Mouse (Mus musculus) erythroblast, embryonic 14.5 days (primary cell): Measurements from ENCODE around the gene Lnx1.

ENCODE experiments used
- GATA1 ChIP-seq: IDR thresholded peaks from 2 replicates; pipeline ENCODE4 v1.6.1; 2012; ENCODE audit warnings: low read length, inconsistent platforms, mixed read lengths
- TAL1 ChIP-seq: IDR thresholded peaks from 3 replicates; pipeline ENCODE4 v1.6.1; 2012; ENCODE audit warnings: low read length, inconsistent platforms, mixed read lengths

GRCm38 (mm10) chr5:74571767-74572166 lies 130.9 kb downstream of the Lnx1 start:
- TF ChIP-seq GATA1, result no peak
- no peak for TF ChIP-seq TAL1
